Mouse (Mus musculus): ENCODE results near the gene Chkb. TPM values are rescaled to one million over a fixed set of nuclear protein-coding genes. Genes with fewer than 3 reads are reported as not detected.
"Not testable (repeated sequence)": the region's sequence is repeated elsewhere in the genome, so short reads cannot be mapped to it uniquely, and the experiment has no call there.

Gene Chkb
- polyA plus RNA-seq, 1 experiment, result 35.6 TPM

- no peak overlapping the region for H3ac ChIP-seq (ENCODE audit: control insufficient read depth, insufficient read length)
- H3K27me3 ChIP-seq (ENCODE audit: control insufficient read depth, insufficient read depth, insufficient read length), result no peaks in the 10 kb centered on the region
- H3K79me2 ChIP-seq (ENCODE audit: control insufficient read depth, insufficient read depth), result peaks cover 12% of the 10 kb centered on the region
- H3K4me2 ChIP-seq (ENCODE audit: low read depth), result no peak overlapping the region
- no peak overlapping the region for H3K4me3 ChIP-seq
- H3K36me3 ChIP-seq (ENCODE audit: control insufficient read depth, insufficient read depth), result peaks cover 9% of the 10 kb centered on the region
- TF ChIP-seq USF1 (IDR thresholded peaks at IDR 0.05; ENCODE audit: low read depth), result no peak
- no peak for TF ChIP-seq POLR2A (IDR thresholded peaks at IDR 0.05; ENCODE audit: insufficient read length, low read depth)
- TF ChIP-seq MAX (IDR thresholded peaks at IDR 0.05; ENCODE audit: low read depth), result no peak
- TF ChIP-seq SRF (IDR thresholded peaks at IDR 0.05; ENCODE audit: control insufficient read depth, insufficient read length, low read depth), result no peak
- TF ChIP-seq POLR2AphosphoS2 (IDR thresholded peaks at IDR 0.05; ENCODE audit: insufficient read length, low read depth), result no peak
- TF ChIP-seq CEBPB (IDR thresholded peaks at IDR 0.05; ENCODE audit: insufficient read depth, poor library complexity, severe bottlenecking), result no peak
- TF ChIP-seq REST (IDR thresholded peaks at IDR 0.05; ENCODE audit: insufficient read depth, insufficient read length), result no peak
- no peak for TF ChIP-seq TCF12 (IDR thresholded peaks at IDR 0.05; ENCODE audit: insufficient read depth, poor library complexity, severe bottlenecking)
- TF ChIP-seq MYOD1 (IDR thresholded peaks at IDR 0.05; ENCODE audit: control insufficient read depth in 1 of 3, insufficient read length in 2 of 3, low read depth in 2 of 3), result no peak
- TF ChIP-seq TCF3 (IDR thresholded peaks at IDR 0.05; ENCODE audit: insufficient read length, low read depth), result no peak
- TF ChIP-seq E2F4 (IDR thresholded peaks at IDR 0.05; ENCODE audit: insufficient read depth), result no peak
- no peak for TF ChIP-seq MYOG (IDR thresholded peaks at IDR 0.05; ENCODE audit: control insufficient read depth in 1 of 3, insufficient read depth in 1 of 3, insufficient read length in 2 of 3, low read depth in 2 of 3)
Measured at GRCm38 (mm10) chr15:89431806-89432205, 2.1 kb upstream of the Chkb start.

- H3ac ChIP-seq (ENCODE audit: control insufficient read depth, insufficient read length), result no peak overlapping the region
- H3K79me2 ChIP-seq (ENCODE audit: control insufficient read depth, insufficient read depth), result peaks cover 12% of the 10 kb centered on the region
- no peak for TF ChIP-seq TCF12 (IDR thresholded peaks at IDR 0.05; ENCODE audit: insufficient read depth, poor library complexity, severe bottlenecking)
- no peak for TF ChIP-seq POLR2AphosphoS2 (IDR thresholded peaks at IDR 0.05; ENCODE audit: insufficient read length, low read depth)
- no peak for TF ChIP-seq TCF3 (IDR thresholded peaks at IDR 0.05; ENCODE audit: insufficient read length, low read depth)
- TF ChIP-seq REST (IDR thresholded peaks at IDR 0.05; ENCODE audit: insufficient read depth, insufficient read length), result no peak
- TF ChIP-seq E2F4 (IDR thresholded peaks at IDR 0.05; ENCODE audit: insufficient read depth), result no peak
- no peak for TF ChIP-seq MYOG (IDR thresholded peaks at IDR 0.05; ENCODE audit: control insufficient read depth in 1 of 3, insufficient read depth in 1 of 3, insufficient read length in 2 of 3, low read depth in 2 of 3)
- TF ChIP-seq MAX (IDR thresholded peaks at IDR 0.05; ENCODE audit: low read depth), result no peak
- TF ChIP-seq CEBPB (IDR thresholded peaks at IDR 0.05; ENCODE audit: insufficient read depth, poor library complexity, severe bottlenecking), result no peak
- TF ChIP-seq USF1 (IDR thresholded peaks at IDR 0.05; ENCODE audit: low read depth), result no peak
- no peak for TF ChIP-seq SRF (IDR thresholded peaks at IDR 0.05; ENCODE audit: control insufficient read depth, insufficient read length, low read depth)
- H3K4me3 ChIP-seq, result no peak overlapping the region
- H3K4me2 ChIP-seq (ENCODE audit: low read depth), result no peak overlapping the region
- peaks cover 9% of the 10 kb centered on the region for H3K36me3 ChIP-seq (ENCODE audit: control insufficient read depth, insufficient read depth)
- no peaks in the 10 kb centered on the region for H3K27me3 ChIP-seq (ENCODE audit: control insufficient read depth, insufficient read depth, insufficient read length)
Measured at GRCm38 (mm10) chr15:89431271-89431670, 1.6 kb upstream of the Chkb start.

- Histone ChIP-seq H3K4me2 (ENCODE audit: low read depth) (peak overlapping the region; percentile 76), H3K79me2 (ENCODE audit: control insufficient read depth, insufficient read depth) (peaks cover 12% of the 10 kb centered on the region), H3K4me3 (peak overlapping the region; percentile 89)
- H3K36me3 ChIP-seq (ENCODE audit: control insufficient read depth, insufficient read depth); H3K27me3 ChIP-seq (ENCODE audit: control insufficient read depth, insufficient read depth, insufficient read length); H3ac ChIP-seq (ENCODE audit: control insufficient read depth, insufficient read length): not testable (repeated sequence)
Measured at GRCm38 (mm10) chr15:89430771-89431170, 1.1 kb upstream of the Chkb start.

- TF ChIP-seq USF1 (IDR thresholded peaks at IDR 0.05; ENCODE audit: low read depth) (no peak), MYOG (IDR thresholded peaks at IDR 0.05; ENCODE audit: control insufficient read depth in 1 of 3, insufficient read depth in 1 of 3, insufficient read length in 2 of 3, low read depth in 2 of 3) (no peak), CEBPB (IDR thresholded peaks at IDR 0.05; ENCODE audit: insufficient read depth, poor library complexity, severe bottlenecking) (no peak)
- Histone ChIP-seq H3K79me2 (ENCODE audit: control insufficient read depth, insufficient read depth) (peaks cover 12% of the 10 kb centered on the region), H3K4me3 (peak overlapping the region; percentile 89), H3K4me2 (ENCODE audit: low read depth) (peak overlapping the region; percentile 76), H3K36me3 (ENCODE audit: control insufficient read depth, insufficient read depth) (peaks cover 9% of the 10 kb centered on the region), H3ac (ENCODE audit: control insufficient read depth, insufficient read length) (no peak overlapping the region), H3K27me3 (ENCODE audit: control insufficient read depth, insufficient read depth, insufficient read length) (no peaks in the 10 kb centered on the region)
Measured at GRCm38 (mm10) chr15:89430341-89430740, 633 bp upstream of the Chkb start.

- no peak for TF ChIP-seq MYOD1 (IDR thresholded peaks at IDR 0.05; ENCODE audit: control insufficient read depth in 1 of 3, insufficient read length in 2 of 3, low read depth in 2 of 3)
- TF ChIP-seq SRF (IDR thresholded peaks at IDR 0.05; ENCODE audit: control insufficient read depth, insufficient read length, low read depth), result no peak
- no peak for TF ChIP-seq USF1 (IDR thresholded peaks at IDR 0.05; ENCODE audit: low read depth)
- no peak for TF ChIP-seq MYOG (IDR thresholded peaks at IDR 0.05; ENCODE audit: control insufficient read depth in 1 of 3, insufficient read depth in 1 of 3, insufficient read length in 2 of 3, low read depth in 2 of 3)
- TF ChIP-seq TCF3 (IDR thresholded peaks at IDR 0.05; ENCODE audit: insufficient read length, low read depth), result no peak
- no peak for TF ChIP-seq POLR2A (IDR thresholded peaks at IDR 0.05; ENCODE audit: insufficient read length, low read depth)
- no peak for TF ChIP-seq CEBPB (IDR thresholded peaks at IDR 0.05; ENCODE audit: insufficient read depth, poor library complexity, severe bottlenecking)
- TF ChIP-seq REST (IDR thresholded peaks at IDR 0.05; ENCODE audit: insufficient read depth, insufficient read length), result no peak
- no peak for TF ChIP-seq MAX (IDR thresholded peaks at IDR 0.05; ENCODE audit: low read depth)
- Histone ChIP-seq H3K79me2 (ENCODE audit: control insufficient read depth, insufficient read depth) (peaks cover 12% of the 10 kb centered on the region), H3ac (ENCODE audit: control insufficient read depth, insufficient read length) (peak overlapping the region; percentile 2), H3K4me3 (peak overlapping the region; percentile 89), H3K4me2 (ENCODE audit: low read depth) (peak overlapping the region; percentile 99), H3K36me3 (ENCODE audit: control insufficient read depth, insufficient read depth) (peaks cover 9% of the 10 kb centered on the region), H3K27me3 (ENCODE audit: control insufficient read depth, insufficient read depth, insufficient read length) (no peaks in the 10 kb centered on the region)
Measured at GRCm38 (mm10) chr15:89428821-89429351, 822 bp downstream of the Chkb start.

All from myocyte (in vitro differentiated cells).